Mouse (Mus musculus): ENCODE measurements around the gene Hist1h2bf.
"Not testable (repeated sequence)": the region's sequence is repeated elsewhere in the genome, so short reads cannot be mapped to it uniquely, and the experiment has no call there.

The Hist1h2bf gene

GRCm38 (mm10) chr13:23573898-23574524, at the start of gene Hist1h2bf, which contains the start of gene Hist1h2ad:
Gene Hist1h2bf, minus strand, starts transcription at chr13:23574196.
Gene Hist1h2ad, plus strand, starts transcription at chr13:23574381.
- DNase-seq = peak; percentile 95

DNA sequence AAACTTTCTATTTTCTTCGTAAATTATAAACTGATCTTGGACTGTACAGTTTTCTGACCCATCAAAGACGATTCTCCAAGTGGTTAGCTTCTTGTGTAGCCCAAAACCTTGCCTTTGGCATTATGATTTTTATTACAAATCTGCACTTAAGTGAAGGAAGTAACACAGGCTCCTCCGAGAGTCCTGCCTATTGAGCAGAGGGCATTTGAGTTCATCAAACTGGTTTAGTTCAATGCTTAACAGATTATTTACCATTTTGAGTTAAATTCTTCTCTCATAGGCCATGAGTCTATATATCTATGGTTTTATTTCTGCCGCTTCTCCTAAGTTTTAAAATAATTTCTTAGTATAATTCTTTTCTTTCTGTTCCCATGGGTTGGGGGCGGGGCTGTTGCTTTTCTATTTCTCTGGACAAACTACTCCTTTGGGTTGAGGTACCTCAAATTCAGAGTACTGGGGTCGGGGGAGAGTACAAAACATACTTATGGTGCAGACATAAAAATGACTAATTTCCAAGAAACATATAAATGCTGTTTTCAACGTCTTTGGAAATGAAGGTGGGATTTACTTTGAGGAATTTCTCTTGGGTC, 49.0 kb upstream of the Hist1h2bf start:
- no peak for DNase-seq

DNA sequence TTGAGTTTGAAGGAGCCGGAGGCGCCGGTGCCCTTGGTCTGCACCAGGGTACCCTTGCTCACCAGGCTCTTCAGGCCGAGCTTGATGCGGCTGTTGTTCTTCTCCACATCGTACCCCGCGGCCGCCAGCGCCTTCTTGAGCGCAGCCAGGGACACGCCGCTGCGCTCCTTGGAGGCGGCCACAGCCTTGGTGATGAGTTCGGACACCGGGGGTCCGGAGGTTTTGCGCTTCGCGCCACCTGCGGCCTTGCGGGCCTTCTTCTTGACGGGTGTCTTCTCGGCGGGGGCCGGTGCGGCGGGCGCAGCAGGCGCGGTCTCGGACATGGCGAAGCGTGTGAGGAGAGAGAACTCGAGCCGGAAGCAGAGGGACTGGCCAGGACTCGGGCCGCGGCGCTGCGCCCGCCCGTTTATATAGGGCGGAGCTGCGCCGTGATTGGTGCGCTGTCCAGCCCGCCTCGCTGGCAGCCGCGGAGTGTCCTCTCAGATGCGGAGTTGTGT, 48.2 kb upstream of the Hist1h2bf start, which contains the start of gene Hist1h1e:
Gene Hist1h1e (minus strand): TSS at position 384 of the 497 bp plus-strand sequence.
- DNase-seq = peak; percentile 89

- DNase-seq = peak; percentile 78
These were observed 47.7 kb upstream of the Hist1h2bf start for GRCm38 (mm10) chr13:23621532-23622174.

GRCm38 (mm10) chr13:23620733-23621531, 46.9 kb upstream of the Hist1h2bf start, which contains the start of gene Hist1h2be:
Gene Hist1h2be, minus strand, starts transcription at chr13:23621124.
- peak; percentile 84 for DNase-seq

GRCm38 (mm10) chr13:23620056-23620732, 46.2 kb upstream of the Hist1h2bf start:
- no peak for DNase-seq

GRCm38 (mm10) chr13:23611638-23612037, 37.6 kb upstream of the Hist1h2bf start:
- DNase-seq = no peak

GRCm38 (mm10) chr13:23610393-23610792, 36.4 kb upstream of the Hist1h2bf start:
- DNase-seq = no peak

GRCm38 (mm10) chr13:23609844-23610243, 35.8 kb upstream of the Hist1h2bf start:
- no peak for DNase-seq

GRCm38 (mm10) chr13:23609209-23609608, 35.2 kb upstream of the Hist1h2bf start:
- no peak for DNase-seq

DNA sequence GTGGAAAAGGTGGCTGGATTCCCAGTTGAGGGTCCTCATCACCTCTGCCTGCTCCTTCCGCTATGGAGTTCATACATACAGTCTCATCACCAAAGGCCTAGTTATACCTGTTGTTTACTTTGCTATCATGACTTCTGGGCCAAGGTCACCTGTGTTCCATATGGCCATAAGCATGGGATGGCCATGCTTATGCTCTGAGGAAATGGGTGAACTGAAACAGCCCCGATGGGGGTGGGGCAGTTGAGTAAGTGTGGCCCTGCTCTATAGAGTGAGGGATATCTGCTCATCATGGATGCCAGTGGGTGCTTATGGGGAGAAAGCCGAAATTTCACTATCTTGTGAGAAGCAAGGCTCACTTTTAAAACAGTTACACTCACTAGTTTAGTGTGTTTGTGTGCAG, 31.1 kb upstream of the Hist1h2bf start:
- DNase-seq = no peak

DNA sequence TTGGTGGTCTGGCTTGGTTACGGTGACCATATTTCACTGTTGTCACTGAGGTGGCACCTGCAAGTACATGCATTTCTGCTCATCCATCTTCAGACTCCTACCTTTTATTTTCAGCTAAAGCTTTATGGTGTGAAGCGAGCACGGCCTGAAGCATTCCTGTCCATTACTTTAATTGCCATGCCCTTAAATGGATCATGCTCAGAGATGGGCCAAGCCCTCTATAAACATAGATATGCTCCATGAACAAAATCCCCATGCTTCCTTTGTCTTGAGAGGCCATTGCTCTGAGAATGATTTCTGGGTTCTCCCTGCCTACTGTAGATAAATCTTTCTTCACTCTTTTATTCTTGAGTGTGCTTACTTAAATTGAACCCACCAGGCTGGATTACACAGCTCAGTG, 30.5 kb upstream of the Hist1h2bf start:
- DNase-seq = no peak

DNA sequence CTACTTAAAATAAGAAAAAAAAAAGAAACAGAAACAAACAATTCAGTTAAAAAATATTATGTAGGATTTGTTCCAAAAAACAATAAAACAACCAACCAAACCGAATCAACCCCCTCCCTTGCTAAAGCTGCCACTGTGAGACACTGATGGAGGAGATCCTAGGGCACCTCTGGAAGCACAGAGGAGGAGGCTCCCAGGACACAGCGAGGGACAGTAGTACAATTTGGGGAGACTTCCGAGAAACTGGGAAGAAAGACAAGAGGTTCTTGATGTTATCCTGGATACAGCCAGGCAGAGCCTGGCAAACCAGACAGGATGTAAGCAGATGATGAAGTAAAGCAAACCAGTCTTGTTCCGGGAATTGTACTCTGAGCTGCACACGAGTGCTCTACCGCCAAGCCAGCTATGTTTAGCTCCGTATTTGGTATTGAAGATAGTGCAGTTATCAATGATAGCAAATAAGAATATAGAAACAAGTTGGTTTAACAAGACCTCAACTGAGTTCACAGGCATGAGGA, 29.2 kb upstream of the Hist1h2bf start:
- DNase-seq = no peak

DNA sequence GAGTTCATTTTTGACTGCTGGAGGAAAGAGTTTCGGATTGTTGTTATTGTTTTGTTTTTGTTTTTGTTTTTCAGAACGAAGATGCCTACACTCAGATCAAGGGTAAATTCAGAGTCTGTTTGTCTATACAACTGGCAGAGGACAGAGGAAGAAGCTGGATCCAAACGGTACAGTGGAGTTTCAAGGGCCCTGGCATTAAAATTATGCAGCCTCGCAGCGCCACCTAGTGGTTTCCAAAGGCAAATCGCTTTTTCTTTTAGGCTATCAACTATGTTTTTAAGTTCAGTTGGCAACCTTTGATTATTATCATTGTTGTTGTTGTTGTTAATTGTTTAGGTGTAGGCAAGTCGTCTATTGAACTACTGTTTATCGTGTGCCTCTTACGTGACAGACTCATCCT, 24.0 kb upstream of the Hist1h2bf start:
- DNase-seq = peak; percentile 66

GRCm38 (mm10) chr13:23595622-23596372, 21.8 kb upstream of the Hist1h2bf start:
- DNase-seq = no peak

DNA sequence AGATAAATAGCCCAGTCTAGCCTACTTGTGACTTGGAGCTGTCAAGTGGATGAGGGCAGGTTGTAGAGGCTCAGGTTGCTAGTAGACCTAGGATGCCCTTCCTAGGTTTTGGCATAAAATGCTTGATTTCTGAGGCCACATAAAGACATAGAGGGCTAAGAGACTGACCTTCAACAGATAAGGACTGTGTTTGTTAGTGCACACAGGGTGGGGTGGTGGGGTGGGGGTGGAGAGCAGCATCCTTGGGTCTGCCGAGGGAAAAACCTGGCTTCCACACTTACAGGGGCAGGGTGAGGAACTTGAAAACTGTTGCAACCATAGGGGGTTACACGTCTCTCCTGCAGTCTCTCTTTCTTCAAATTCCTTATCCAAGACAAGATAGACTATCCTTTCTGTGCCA, 21.2 kb upstream of the Hist1h2bf start:
- DNase-seq = no peak

DNA sequence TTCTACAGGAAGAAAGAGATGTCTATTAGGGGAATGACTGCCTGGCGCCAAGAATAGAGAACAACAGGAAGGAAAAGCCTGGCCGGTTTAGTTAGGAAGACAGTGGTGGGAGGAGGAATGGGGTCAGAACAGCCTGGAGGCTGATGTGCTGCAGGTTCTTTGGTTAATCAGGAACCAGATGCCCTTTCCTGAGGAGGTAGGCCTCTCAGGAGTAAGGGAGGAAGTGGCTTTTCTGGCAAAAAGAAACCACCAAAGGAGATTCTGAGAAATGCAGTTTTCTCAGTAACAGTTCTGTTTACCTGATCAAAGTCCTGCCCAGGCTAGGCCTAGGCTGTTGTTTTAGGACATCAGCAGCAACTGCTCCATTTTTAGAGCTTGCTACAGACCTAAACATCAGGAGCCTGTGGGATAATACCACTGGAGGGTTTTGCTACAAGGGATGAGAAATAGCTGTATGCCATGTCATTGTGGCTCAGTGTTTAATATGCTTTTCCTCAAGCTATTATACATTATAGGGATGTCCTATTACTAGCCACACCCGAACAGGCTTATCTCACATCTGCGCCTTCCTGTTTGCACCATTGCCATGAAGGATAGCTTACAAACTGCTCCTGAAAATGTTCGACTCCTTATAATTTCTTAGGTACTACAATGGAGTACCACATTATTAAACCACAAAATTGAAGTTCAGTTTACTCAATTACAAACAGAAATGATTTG, 19.2 kb upstream of the Hist1h2bf start:
- DNase-seq = no peak

GRCm38 (mm10) chr13:23592614-23593013, 18.6 kb upstream of the Hist1h2bf start:
- DNase-seq = no peak

DNA sequence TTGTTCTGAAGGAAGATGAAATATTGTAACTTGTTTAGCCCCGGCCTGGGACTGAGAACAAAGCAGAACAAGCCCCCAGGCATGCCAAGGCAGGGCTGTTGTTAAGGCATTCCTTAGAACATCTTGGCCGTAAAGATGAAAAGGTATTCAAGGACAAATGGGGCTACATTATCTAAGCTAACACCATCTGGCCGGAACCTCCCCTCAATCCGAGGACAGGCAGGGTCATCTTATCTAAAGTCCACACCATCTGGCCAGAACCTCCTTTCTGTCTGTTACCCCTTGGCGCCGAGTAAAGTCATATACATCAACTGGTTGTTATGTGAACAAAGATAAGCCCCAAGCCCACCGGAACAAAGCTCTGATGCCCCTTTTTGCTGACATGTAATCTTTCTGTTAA, 17.9 kb upstream of the Hist1h2bf start:
- not testable (repeated sequence) for DNase-seq

GRCm38 (mm10) chr13:23591206-23591605, 17.2 kb upstream of the Hist1h2bf start:
- DNase-seq = no peak

DNA sequence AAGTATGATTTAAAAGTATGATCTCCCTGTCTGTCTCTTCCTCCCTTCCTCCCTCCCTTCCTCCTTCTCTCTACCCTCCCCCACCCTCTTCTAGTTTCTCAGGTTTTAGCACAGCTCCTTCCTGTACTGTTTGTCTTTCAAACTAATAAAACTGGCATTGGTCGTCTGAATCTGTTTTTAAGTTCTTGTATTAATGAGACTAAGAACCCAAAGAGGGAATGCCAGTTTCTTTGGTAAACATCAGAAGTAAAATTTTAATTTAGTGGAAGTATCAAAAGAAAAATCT, 12.9 kb upstream of the Hist1h2bf start:
- no peak for DNase-seq

Data from right cerebral cortex, adult 18-20 months (tissue).